Mouse (Mus musculus) kidney, embryonic 14.5 days (tissue): ENCODE results near the gene Gm49387. TPM values are rescaled to one million over a fixed set of nuclear protein-coding genes. Genes with fewer than 3 reads are reported as not detected.
"Not testable (repeated sequence)": the region's sequence is repeated elsewhere in the genome, so short reads cannot be mapped to it uniquely, and the experiment has no call there.

Experiments used
- ATAC-seq: fragments of 200-750 bp; cut with Nextera tagmentation; 2 replicates; pipeline ENCODE4 v1.8.0; 2017; ENCODE audit warnings: moderate number of reproducible peaks, mild to moderate bottlenecking, moderate TSS enrichment, moderate library complexity; ENCODE audit not compliant: low FRiP score, low TSS enrichment
- H3K27ac ChIP-seq: fragments of 300-500 bp; sonication (generic); 2 replicates; pipeline ENCODE4 v1.5.1; 2014; ENCODE audit warnings: low read depth, mild to moderate bottlenecking, low read length, moderate library complexity, mixed read lengths
- H3K27me3 ChIP-seq: fragments of 300-500 bp; sonication (generic); 2 replicates; pipeline ENCODE4 v1.6.1; 2014; ENCODE audit warnings: mild to moderate bottlenecking, low read length; ENCODE audit not compliant: control insufficient read depth, insufficient read depth
- H3K36me3 ChIP-seq: fragments of 300-500 bp; sonication (generic); 2 replicates; pipeline ENCODE4 v1.6.1; 2014; ENCODE audit warnings: low read length, mixed read lengths; ENCODE audit not compliant: control insufficient read depth, insufficient read depth
- H3K4me1 ChIP-seq: fragments of 300-500 bp; sonication (generic); 2 replicates; pipeline ENCODE4 v1.6.1; 2014; ENCODE audit warnings: low read length, mixed read lengths; ENCODE audit not compliant: control insufficient read depth, insufficient read depth
- H3K4me2 ChIP-seq: fragments of 300-500 bp; sonication (generic); replicated peaks from 2 replicates; pipeline ENCODE4 v1.6.1; 2014; ENCODE audit warnings: low read depth, mild to moderate bottlenecking, low read length
- H3K4me3 ChIP-seq: fragments of 300-500 bp; sonication (generic); 2 replicates; pipeline ENCODE4 v1.5.1; 2014; ENCODE audit warnings: mild to moderate bottlenecking, low read length
- H3K9ac ChIP-seq: fragments of 300-500 bp; sonication (generic); 2 replicates; pipeline ENCODE4 v1.6.1; 2014; ENCODE audit warnings: low read depth, mild to moderate bottlenecking, low read length, moderate library complexity
- H3K9me3 ChIP-seq: fragments of 300-500 bp; sonication (generic); 2 replicates; pipeline ENCODE4 v1.6.1; 2016; ENCODE audit warnings: low read length; ENCODE audit not compliant: control insufficient read depth
- WGBS: fragments of 180-500 bp; shearing (Covaris S2); extraction: QIAGEN DNeasy Blood & Tissue Kit; methylation state at CpG from one replicate; pipeline ENCODE4 v1.1.7; 2014; 5-methylcytosine and 5-hydroxymethylcytosine counted together
- polyA plus RNA-seq: library from polyadenylated mRNA; unstranded; fragments of >200 nt; fragmentation: Nextera tagmentation; extraction: Ambion mirVana; gene quantifications from 2 replicates; pipeline ENCODE4 v1.2.1, GENCODE M21; 2014

Gene Gm49387
- polyA plus RNA-seq, 1 experiment from 2014 or later = not detected

- Histone ChIP-seq H3K27me3 (no peaks in the 10 kb centered on the region), H3K9me3 (no peaks in the 10 kb centered on the region), H3K4me3 (no peak overlapping the region), H3K27ac (no peak overlapping the region), H3K9ac (no peak overlapping the region), H3K4me2 (no peak overlapping the region), H3K4me1 (no peaks in the 10 kb centered on the region), H3K36me3 (no peaks in the 10 kb centered on the region)
- no peak for ATAC-seq
- WGBS = 80% methylated on average over 9 of the region's 9 CpGs
Observed at GRCm38 (mm10) chr14:31620591-31621223, 20.0 kb downstream of the Gm49387 start.

GRCm38 (mm10) chr14:31617997-31618396 is 22.7 kb downstream of the Gm49387 start:
- Histone ChIP-seq H3K4me2 (no peak overlapping the region), H3K27me3 (no peaks in the 10 kb centered on the region), H3K36me3 (no peaks in the 10 kb centered on the region), H3K9ac (no peak overlapping the region), H3K4me3 (no peak overlapping the region), H3K9me3 (no peaks in the 10 kb centered on the region), H3K4me1 (no peaks in the 10 kb centered on the region), H3K27ac (no peak overlapping the region)
- ATAC-seq = no peak
- WGBS = 85% methylated on average over 3 of the region's 3 CpGs

GRCm38 (mm10) chr14:31617204-31617603 is 23.5 kb downstream of the Gm49387 start:
- H3K4me3 ChIP-seq = no peak overlapping the region
- no peaks in the 10 kb centered on the region for H3K36me3 ChIP-seq
- H3K4me1 ChIP-seq = no peaks in the 10 kb centered on the region
- 86% methylated on average over 9 of the region's 9 CpGs for WGBS
- no peaks in the 10 kb centered on the region for H3K27me3 ChIP-seq
- no peak for ATAC-seq
- no peak overlapping the region for H3K27ac ChIP-seq
- H3K9me3 ChIP-seq = no peaks in the 10 kb centered on the region
- H3K9ac ChIP-seq = no peak overlapping the region
- no peak overlapping the region for H3K4me2 ChIP-seq

- Histone ChIP-seq H3K9ac (no peak overlapping the region), H3K4me1 (no peaks in the 10 kb centered on the region), H3K27me3 (no peaks in the 10 kb centered on the region), H3K36me3 (no peaks in the 10 kb centered on the region), H3K4me3 (no peak overlapping the region), H3K4me2 (no peak overlapping the region), H3K9me3 (no peaks in the 10 kb centered on the region), H3K27ac (no peak overlapping the region)
- ATAC-seq = no peak
- 87% methylated on average over 5 of the region's 5 CpGs for WGBS
Observed at GRCm38 (mm10) chr14:31613671-31614070, 27.0 kb downstream of the Gm49387 start.

GRCm38 (mm10) chr14:31611986-31612385 is 28.7 kb downstream of the Gm49387 start:
- Histone ChIP-seq H3K36me3 (no peaks in the 10 kb centered on the region), H3K9ac (no peak overlapping the region), H3K9me3 (no peaks in the 10 kb centered on the region), H3K4me3 (no peak overlapping the region), H3K27me3 (no peaks in the 10 kb centered on the region), H3K4me1 (no peaks in the 10 kb centered on the region), H3K27ac (no peak overlapping the region), H3K4me2 (no peak overlapping the region)
- ATAC-seq = no peak
- WGBS = 66% methylated on average over 4 of the region's 4 CpGs

- Histone ChIP-seq H3K9me3 (no peaks in the 10 kb centered on the region), H3K4me3 (no peak overlapping the region), H3K27ac (no peak overlapping the region), H3K4me1 (no peaks in the 10 kb centered on the region), H3K27me3 (no peaks in the 10 kb centered on the region), H3K4me2 (no peak overlapping the region), H3K9ac (no peak overlapping the region), H3K36me3 (no peaks in the 10 kb centered on the region)
- ATAC-seq = no peak
- 60% methylated on average over 6 of the region's 6 CpGs for WGBS
Observed at GRCm38 (mm10) chr14:31605514-31605913, 35.2 kb downstream of the Gm49387 start.

- ATAC-seq = no peak
- H3K4me2 ChIP-seq = no peak overlapping the region
- no peaks in the 10 kb centered on the region for H3K36me3 ChIP-seq
- H3K4me3 ChIP-seq = no peak overlapping the region
- no peaks in the 10 kb centered on the region for H3K27me3 ChIP-seq
- H3K4me1 ChIP-seq = no peaks in the 10 kb centered on the region
- no peak overlapping the region for H3K27ac ChIP-seq
- WGBS = 77% methylated on average over 5 of the region's 5 CpGs
- no peak overlapping the region for H3K9ac ChIP-seq
- no peaks in the 10 kb centered on the region for H3K9me3 ChIP-seq
Observed at GRCm38 (mm10) chr14:31604916-31605315, 35.8 kb downstream of the Gm49387 start.

GRCm38 (mm10) chr14:31602616-31602979 is 38.1 kb downstream of the Gm49387 start:
- ATAC-seq, H3K27me3 ChIP-seq, H3K9me3 ChIP-seq, H3K4me1 ChIP-seq, H3K27ac ChIP-seq, H3K4me2 ChIP-seq, H3K9ac ChIP-seq, H3K36me3 ChIP-seq, H3K4me3 ChIP-seq: not testable (repeated sequence)
- whole genome bisulfite sequencing = 80% methylated on average over 6 of the region's 6 CpGs

GRCm38 (mm10) chr14:31601908-31602615 is 38.6 kb downstream of the Gm49387 start:
- no peak overlapping the region for H3K4me2 ChIP-seq
- no peak overlapping the region for H3K4me3 ChIP-seq
- no peak for ATAC-seq
- H3K9ac ChIP-seq = no peak overlapping the region
- no peak overlapping the region for H3K27ac ChIP-seq
- no peaks in the 10 kb centered on the region for H3K36me3 ChIP-seq
- 94% methylated on average over 14 of the region's 14 CpGs for WGBS
- no peaks in the 10 kb centered on the region for H3K27me3 ChIP-seq
- H3K9me3 ChIP-seq = no peaks in the 10 kb centered on the region
- H3K4me1 ChIP-seq = no peaks in the 10 kb centered on the region
